ENCODE assay signal across 19 mouse cellular contexts in the genomic region with DNA sequence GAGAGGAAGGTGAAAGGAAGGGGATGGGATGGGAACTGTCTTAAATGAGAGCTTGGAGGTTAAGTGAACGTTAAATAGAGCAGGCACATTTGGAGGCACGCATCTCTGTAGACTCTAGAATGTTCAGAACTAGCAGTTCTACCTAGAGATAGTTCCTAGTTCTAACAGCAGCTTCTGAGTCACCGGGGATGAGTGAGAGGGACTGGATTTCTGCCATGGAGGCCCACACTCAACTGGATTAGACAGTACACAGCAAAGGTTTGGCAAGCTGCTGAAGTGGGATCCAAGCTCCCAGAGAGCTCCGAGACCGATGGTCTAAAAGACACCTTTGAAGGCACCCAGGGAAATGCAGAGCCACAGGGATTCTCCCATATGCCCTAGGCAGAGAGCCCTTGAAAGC.
DNase-seq lines count a peak whose midpoint lies in the region; TF ChIP-seq lines count a peak whose summit lies in the region.
"Had no signal": no experiment of that assay in that cellular context is flagged by ENCODE, and none has a peak within 500 bp of the region (broad histone marks: within the 10 kb centered on the region; RNA-seq: fewer than 3 reads in every experiment).

No protein-coding gene starts in this region.

- no peaks in the 10 kb centered on the region for H3K9me3 ChIP-seq in hindbrain, embryonic 10.5 days
- H3K9me3 ChIP-seq: embryonic facial prominence, embryonic 13.5 days; heart, embryonic 12.5 days; liver, embryonic 12.5 days; midbrain, embryonic 10.5 days; neural tube, embryonic 12.5 days had no signal

- peak; percentile 35 to 74 for DNase-seq in layer of hippocampus, adult 18-20 months (ENCODE audit: low spot score in 2 of 2)
- no peak for DNase-seq in layer of hippocampus, postnatal 10 days (ENCODE audit: low spot score in 2 of 2)
- peak; percentile 33 to 44 for DNase-seq in layer of hippocampus, adult 2 months (ENCODE audit: low spot score in 2 of 2)
- peak; percentile 10 to 75 for DNase-seq in left cerebral cortex, adult 9 months (ENCODE audit: low spot score in 2 of 2)
- peak; percentile 62 for DNase-seq in telencephalon, adult 2 months (ENCODE audit: low read depth, low spot score)
- DNase-seq in hindbrain, embryonic 10.5 days (ENCODE audit: low spot score), result no peak
- no peak for DNase-seq in heart, postnatal 36 days
- DNase-seq: cerebellum, adult 9-10 months; forebrain, postnatal 0 days; gastrocnemius, postnatal 25 days; kidney, adult 2 months; kidney, postnatal 14 days; lung, embryonic 14.5 days; lung, postnatal 4 days had no signal

- intact Hi-C loops in heart, postnatal 36 days (cut with DNase I), result no loop called here

- WGBS in hindbrain, embryonic 10.5 days, result 79% methylated on average over 5 of the region's 5 CpGs

- no peaks in the 10 kb centered on the region for H3K36me3 ChIP-seq in hindbrain, embryonic 10.5 days
- H3K36me3 ChIP-seq: embryonic facial prominence, embryonic 13.5 days; heart, embryonic 12.5 days; liver, embryonic 12.5 days; midbrain, embryonic 10.5 days; neural tube, embryonic 12.5 days had no signal

- 0 out of 2 replicates have a peak overlapping the region, but pooled peaks have one; percentile 36 for H3K27ac ChIP-seq in layer of hippocampus, adult 2 months
- no peak overlapping the region for H3K27ac ChIP-seq in hindbrain, embryonic 10.5 days
- H3K27ac ChIP-seq: embryonic facial prominence, embryonic 13.5 days; liver, embryonic 12.5 days; midbrain, embryonic 10.5 days; neural tube, embryonic 12.5 days had no signal

- no peaks in the 10 kb centered on the region for H3K4me1 ChIP-seq in hindbrain, embryonic 10.5 days (replicated peaks)
- H3K4me1 ChIP-seq: embryonic facial prominence, embryonic 13.5 days; midbrain, embryonic 10.5 days; neural tube, embryonic 12.5 days had no signal

- H3K4me3 ChIP-seq in layer of hippocampus, adult 2 months, result no peak overlapping the region
- H3K4me3 ChIP-seq in hindbrain, embryonic 10.5 days, result no peak overlapping the region
- H3K4me3 ChIP-seq: embryonic facial prominence, embryonic 13.5 days; heart, embryonic 12.5 days; liver, embryonic 12.5 days; midbrain, embryonic 10.5 days; neural tube, embryonic 12.5 days had no signal

- H3K27me3 ChIP-seq in hindbrain, embryonic 10.5 days (ENCODE audit: insufficient read depth, poor library complexity, severe bottlenecking), result no peaks in the 10 kb centered on the region
- H3K27me3 ChIP-seq: embryonic facial prominence, embryonic 13.5 days; heart, embryonic 12.5 days; liver, embryonic 12.5 days; neural tube, embryonic 12.5 days had no signal

- TF ChIP-seq CTCF in layer of hippocampus, adult 2 months (conservative IDR thresholded peaks at IDR 0.05), result no peak

Comparison
In these comparisons a context has a peak if more than half of its experiments do, and no peak if none do; other contexts are left out.
1. DNase-seq: peak in layer of hippocampus, adult 18-20 months (2 of 2), layer of hippocampus, adult 2 months (2 of 2), left cerebral cortex, adult 9 months (2 of 2) and telencephalon, adult 2 months (single experiment); none in layer of hippocampus, postnatal 10 days (0 of 2), hindbrain, embryonic 10.5 days (single experiment) and heart, postnatal 36 days (0 of 2).